Mouse (Mus musculus) heart, adult 11 months (tissue): ENCODE results near the gene Gemin7.

ENCODE experiments used
- DNase-seq: peaks from one replicate; pipeline ENCODE4 v3.0.0; 2022

The Gemin7 gene

DNA sequence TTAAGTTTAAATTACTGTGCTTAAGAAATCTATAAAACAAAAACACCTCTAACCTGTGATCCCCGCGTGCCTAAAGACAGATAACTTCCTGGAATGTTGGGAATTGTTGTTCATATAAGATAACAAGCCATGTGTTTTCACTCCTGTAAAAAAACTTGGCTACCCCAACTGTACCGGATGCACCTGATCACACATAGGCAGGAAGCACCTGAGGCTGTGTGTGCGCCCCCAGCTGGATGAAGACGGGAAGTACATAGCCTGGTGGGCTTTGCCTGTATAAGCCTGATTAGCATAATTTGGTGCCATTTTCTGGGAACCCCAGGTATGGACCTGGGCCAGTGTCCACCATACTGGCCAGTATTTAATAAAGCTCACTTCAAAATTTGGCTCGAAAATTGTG lies 33.8 kb downstream of the Gemin7 start:
- DNase-seq: no peak

DNA sequence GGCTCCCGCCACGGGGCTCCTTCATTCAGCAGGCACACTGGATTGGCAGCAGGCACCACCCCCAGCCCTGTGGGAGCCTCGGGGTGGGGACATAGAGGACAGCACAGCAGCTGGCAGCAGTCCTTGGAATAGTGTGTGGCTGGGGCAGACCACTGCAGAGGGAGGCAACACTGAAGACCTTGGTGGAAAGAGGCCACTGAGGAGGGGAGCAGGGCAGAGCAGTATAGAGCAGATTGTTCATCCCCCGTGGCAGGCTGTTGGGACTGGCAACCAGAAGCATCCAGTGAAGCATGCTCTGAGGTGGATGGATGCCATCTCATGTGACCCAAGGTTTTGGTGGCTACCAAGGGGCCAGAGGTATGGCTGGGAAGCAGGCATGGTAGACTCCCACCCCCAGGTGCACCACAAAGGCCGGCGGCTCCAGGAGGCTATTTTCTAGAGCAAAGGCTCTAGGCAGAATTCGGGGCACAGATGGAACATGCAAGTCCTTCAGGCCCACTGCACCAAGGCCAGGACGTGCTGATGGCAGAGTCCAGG lies 35.2 kb downstream of the Gemin7 start:
- DNase-seq: no peak

DNA sequence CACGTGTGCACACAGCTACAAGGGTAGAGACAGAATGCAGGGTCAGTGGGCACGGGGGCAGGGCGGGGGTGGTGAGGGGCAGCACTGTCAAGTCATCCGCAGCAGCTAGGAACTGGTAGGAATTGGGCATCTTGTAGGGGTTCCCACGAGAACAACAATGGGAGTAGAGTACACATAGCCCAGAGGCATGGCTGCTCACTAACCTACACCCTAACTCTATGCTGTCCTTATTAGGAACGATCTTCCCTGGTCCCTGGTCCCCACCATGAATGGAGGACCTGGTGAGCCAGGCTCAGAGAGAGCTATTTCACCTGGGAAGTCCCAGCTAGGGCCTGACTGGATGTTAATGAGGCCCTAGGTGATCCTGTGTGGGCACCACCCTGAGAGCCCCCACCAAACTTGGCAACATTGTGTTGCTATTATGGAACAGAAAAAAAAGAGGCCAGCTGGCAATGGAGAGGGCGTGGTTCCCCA lies 35.7 kb downstream of the Gemin7 start:
- DNase-seq: no peak

DNA sequence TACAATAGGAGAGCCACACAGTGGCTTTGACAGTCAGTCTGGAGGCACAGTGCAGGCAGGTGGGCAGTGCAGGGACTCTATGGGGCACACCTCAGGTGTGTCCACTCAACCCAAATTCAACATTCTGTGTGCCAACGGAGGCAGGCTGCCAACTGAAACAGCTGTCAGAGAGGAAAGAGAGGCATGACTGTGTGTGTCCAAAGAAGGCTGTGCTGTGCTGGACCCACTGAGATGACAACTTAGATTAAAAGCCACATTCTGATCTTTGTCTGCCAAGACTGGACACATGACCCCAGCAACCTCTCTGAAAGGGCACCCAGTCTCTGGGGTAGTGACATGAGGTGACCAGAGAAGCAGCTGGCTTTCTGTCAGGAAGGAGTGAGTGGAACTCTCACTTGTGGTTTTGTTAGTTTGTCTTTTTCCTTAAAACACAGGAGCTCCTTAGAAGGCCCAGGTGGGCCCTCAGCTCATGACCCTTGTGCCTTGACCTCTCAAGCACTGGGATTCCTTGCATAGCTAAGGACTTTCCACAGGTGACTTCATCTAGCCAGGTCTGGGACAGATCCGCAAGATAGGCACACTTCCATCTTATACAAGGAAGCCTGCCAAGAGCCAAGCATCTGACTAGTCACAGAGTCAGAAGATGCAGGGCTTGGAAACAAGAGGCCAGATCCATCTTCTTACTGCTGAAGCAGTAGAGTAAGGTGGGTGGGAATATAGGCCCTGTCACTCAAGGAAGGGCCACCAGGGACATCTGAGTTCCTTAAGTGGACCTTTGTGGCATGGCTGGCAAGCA lies 36.4 kb downstream of the Gemin7 start:
- no peak for DNase-seq

DNA sequence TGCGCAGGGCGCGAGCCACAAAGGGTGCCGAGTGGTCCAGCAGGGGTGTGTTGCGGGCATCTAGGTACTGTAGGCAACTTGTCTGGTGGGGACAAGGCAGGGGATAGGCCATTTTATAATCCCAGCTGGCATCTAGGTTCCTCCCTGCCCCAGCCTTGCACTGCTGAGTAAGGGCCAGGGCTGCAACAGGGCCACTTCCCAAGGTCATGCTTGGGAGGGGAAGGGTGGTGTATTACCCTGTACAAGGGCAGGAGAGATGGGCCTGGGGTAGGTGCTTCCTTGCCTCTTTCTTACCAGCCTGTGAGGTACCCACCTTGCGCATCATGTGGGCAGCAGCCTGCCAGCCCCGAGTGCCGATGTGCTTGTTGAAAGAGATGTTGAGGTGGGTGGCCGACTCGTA lies 42.7 kb downstream of the Gemin7 start:
- DNase-seq: no peak

DNA sequence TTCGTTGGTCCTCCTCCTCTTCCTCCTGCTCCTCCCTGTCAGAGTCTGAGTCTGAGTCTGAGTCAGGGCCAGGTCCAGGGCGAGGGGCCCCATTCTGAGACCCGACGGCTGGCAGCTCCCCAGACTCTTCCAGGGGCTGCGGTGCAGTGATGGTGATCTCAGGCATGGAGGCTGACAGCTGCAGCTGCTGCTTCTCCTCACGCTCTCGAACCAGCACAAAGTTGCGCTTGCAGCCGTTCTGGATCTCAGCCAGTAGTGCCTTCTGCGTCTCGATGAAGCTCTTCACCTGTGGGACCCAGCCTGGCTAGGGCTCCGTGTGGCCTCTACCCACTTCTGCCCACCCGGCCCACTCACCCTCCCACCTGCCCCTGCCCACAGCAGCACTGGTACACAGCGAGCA lies 45.2 kb downstream of the Gemin7 start:
- DNase-seq: no peak

DNA sequence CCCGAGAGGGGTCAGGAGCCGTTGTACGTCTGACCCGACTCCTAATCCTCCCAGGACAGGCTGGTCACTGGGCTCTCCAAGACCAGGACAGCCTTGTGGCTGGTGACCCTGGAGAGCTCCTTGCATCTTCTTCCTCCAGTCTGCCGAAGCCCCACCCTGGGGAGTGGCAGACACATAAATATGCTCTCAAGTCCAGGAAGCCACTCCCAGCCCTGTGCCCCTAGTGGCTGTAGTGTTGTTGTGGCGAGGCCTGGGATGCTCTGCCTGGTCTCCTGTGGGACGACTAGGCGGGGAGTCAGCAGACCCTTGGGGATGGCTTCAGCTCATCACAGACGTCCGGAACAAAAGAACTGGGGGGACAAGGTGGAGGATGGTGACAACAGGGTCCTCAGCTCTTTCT lies 46.3 kb downstream of the Gemin7 start:
- no peak for DNase-seq

DNA sequence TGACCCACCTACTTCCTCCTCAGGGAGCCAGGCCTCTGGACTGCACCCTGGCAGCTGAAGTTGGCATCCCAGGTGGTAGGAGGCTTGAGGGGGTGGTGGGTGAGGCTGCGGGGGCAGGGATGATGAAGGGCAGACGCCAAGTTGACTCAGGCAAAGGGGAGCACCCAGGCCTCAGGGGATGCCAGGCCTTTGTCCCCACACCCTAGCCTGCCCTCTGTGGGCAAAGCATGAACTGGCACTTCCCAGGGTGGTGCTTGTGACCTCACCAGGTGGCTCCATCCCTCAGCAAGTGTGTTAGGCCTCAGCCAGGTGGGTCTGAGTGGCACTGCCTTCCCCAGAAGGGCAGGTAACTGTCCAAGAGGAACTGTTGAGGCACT lies 52.3 kb downstream of the Gemin7 start:
- DNase-seq: no peak

DNA sequence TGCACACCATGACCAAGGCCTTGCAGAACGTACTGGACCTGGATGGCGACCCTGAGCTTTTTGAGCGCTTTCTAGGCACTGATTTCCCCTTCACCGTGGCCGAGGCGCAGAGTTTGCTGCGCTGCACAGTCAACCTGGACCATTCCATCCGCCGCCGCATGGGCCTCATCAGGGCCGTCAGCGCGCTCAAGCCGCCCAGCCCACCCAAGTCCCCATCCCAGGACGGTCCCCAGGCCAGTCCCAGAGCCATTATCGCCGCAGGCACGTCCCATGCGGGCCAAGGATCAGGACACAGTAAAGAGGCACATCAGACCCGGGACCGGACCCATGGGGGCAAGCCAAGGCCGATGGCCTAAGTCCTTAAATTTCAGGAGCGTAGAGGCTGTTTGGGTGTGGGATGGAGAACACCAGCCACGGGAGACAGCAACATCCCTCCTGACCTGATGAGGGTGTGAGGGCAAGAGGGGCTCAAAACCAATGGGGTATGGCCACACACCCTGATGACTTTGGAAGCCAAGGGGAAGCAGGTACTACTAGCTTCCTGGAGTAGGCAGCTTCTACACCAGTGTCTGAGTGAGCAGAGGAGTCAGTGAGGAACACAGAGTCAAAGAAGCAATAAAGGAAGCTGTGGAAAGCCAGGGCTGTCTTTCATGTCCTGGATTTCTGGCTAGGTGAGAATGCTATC lies 52.8 kb downstream of the Gemin7 start:
- no peak for DNase-seq

DNA sequence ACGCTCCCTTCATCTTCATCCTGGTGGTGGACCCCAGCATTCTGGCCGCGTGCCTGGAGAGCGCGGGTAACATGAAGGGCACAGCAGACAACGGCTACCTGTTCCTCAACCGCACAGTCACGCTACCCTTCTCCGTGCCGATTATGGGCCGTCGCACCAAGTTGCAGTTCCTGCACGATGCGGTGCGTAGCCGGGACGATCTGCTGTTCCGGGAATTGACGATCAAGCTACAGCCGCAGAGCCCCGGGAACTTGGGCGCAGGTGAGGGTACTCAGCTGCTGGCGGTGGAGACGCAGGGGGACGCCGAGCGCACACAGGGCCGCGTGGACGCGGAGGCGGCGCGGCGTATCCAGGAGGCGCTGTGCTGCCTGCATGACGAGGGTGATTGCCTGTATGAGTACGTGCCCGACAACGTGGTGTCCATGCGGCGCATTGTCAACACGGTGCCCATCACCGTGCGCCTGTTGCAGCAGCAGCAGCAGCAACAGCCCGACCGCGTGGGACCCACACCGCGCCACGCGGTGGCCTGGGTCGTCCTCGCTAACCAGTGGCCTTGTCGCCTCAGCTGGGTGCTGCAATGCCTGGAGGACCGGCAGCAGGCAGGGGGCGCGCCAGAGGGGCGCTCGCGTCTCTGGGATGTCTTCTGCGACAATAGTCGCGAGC lies 53.5 kb downstream of the Gemin7 start:
- peak; percentile 93 for DNase-seq

DNA sequence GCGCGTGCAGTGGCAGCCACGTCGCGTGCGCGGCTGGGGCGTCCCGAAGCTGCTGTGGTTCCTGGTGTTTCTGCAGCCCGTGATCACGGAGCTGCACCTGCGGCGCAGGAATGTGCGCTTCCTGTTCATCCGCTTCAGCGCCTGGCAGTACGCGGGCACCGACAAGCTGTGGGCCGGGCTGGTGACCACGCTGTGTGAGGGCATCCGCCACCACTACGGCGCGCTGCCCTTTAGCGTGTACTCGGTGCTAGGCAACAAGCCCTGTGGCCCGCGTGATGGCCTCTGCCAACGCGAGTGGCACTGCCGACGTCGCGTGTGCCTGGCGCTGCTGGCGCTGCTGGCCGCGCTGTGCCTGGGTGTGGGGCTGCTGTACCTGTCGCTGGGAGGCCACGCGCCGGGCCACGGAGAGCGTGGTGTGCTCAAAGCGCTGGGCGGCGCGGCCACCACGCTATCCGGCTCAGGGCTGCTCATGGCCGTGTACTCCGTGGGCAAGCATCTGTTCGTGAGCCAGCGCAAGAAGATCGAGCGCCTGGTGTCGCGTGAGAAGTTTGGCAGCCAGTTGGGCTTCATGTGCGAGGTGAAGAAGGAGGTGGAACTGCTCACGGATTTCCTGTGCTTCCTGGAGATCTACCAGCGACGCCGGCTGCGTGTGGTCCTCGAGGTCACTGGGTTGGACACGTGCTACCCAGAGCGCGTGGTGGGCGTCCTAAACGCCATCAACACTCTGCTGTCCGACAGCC lies 54.2 kb downstream of the Gemin7 start:
- no peak for DNase-seq

DNA sequence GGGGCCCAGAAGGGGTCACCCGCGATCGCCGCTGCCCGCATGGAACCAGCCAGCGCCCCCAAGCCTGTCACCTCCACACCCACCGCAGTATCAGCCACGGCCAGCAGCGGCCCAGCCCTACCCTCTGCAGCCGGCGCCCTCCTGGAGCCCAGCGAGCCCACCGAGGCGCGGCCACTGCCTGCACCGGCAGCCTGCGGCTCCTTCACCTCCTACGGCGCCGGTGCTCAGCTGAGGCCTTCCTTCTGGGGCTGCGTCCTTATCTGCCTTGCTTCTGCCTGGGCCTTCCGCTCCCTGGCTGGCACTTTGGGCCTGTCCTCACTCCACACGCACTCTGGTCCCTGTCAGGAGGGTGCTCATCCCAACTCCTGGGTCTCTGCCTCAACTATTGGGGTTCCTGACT lies 57.4 kb downstream of the Gemin7 start:
- DNase-seq: no peak

DNA sequence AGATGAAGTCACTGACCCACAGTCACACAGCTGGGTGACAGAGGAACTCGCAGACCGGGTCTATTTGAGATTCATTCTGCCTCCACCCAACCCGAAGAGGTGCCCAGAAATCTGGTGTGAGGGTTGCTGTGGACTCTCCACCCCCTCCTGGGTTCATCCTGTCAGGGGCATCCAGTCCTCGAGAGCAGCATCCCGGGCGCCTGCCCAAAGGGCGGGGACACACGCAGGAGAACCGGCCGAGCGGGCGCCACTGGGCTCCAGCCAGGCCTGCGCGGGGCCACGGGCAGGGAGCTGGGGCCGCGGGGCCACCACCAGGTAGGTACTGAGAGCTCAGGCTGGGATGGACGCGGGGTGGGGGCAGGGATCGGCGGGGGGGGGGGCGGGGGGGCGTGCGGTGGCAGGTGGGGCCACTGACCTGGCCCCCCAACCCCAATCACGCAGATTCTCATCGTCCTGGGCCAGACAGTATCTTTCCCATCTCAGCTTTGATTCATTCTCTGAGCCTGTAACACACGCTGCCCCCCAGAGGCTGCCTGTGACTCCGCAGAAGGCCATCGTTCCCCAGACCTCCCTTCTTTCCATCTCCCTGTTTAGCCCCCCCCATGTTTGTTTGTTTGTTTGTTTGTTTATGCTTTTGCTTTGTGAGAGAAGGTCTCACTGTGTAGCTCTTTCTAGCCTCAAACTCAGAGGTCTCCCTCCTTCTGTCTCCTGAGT lies 59.6 kb downstream of the Gemin7 start, which contains the start of gene Nkpd1:
Nkpd1 (plus strand) TSS at position 187 of the 714 bp plus-strand sequence.
- DNase-seq: no peak
